Mouse (Mus musculus) Muller cell, postnatal 12 days (primary cell): ENCODE results near the gene Cnnm3.

ENCODE experiments used
- DNase-seq: peaks from one replicate; pipeline ENCODE4 v3.0.0-alpha.2; 2015; ENCODE audit errors: inconsistent ontology term

Cnnm3 gene

DNA sequence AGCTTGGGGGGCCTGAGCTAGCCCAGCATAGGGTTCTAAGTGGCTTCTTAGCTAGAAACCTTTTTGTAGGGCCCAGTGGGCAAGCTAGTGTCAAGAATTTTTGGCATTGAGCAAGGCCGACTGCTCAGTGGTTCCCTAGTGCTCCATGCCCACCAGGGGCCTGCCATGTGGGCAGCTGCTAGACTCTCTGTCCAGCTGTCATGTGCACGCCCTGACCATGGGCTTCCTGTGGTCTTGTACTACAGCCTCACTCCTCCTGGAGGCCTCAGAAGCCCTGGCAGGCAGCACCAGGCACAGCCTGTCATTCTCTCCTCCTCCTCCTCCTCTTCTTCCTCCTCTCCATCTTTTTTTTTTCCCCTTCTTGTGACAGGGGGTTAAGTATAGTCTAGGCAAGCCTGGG, 14.4 kb upstream of the Cnnm3 start:
- DNase-seq = no peak

DNA sequence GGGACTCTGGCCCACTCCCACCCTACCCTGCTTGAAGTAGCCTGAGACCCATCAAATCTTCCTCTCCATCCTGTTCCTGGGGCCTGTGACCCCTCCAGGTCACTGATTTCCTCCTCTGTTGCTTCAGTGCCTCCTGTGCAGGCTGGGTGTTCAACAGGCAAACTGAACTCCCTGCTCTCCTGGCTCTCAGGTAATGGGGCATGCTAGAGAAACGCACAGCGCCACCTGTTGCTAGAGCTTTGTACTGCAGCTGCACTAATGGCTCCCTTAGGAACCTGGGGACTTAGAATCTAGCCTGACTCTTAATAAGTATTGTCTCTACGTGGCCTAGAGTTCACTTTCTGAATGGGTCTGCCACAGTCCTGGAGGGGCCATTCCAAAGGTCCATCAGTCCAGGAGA, 10.4 kb upstream of the Cnnm3 start:
- DNase-seq = peak; percentile 28

DNA sequence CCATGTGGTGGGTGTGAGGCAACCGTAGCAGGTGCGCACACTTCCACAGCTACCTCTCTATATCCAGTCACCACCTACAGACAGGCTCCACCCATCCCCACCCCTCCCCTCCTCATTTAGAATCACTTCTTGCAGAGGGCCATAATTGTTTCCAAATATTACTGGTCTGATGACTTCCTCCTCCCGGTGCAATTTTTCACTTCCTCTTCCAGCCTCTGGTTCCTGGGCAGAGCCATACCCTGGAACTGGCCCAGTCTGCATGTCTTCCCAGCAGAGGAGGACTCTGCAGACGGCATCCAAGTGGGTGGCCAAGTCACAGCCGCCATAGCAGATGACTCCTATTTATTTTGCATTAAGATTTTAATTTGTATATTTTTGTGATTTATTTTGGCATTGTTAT, 3.4 kb upstream of the Cnnm3 start:
- no peak for DNase-seq

DNA sequence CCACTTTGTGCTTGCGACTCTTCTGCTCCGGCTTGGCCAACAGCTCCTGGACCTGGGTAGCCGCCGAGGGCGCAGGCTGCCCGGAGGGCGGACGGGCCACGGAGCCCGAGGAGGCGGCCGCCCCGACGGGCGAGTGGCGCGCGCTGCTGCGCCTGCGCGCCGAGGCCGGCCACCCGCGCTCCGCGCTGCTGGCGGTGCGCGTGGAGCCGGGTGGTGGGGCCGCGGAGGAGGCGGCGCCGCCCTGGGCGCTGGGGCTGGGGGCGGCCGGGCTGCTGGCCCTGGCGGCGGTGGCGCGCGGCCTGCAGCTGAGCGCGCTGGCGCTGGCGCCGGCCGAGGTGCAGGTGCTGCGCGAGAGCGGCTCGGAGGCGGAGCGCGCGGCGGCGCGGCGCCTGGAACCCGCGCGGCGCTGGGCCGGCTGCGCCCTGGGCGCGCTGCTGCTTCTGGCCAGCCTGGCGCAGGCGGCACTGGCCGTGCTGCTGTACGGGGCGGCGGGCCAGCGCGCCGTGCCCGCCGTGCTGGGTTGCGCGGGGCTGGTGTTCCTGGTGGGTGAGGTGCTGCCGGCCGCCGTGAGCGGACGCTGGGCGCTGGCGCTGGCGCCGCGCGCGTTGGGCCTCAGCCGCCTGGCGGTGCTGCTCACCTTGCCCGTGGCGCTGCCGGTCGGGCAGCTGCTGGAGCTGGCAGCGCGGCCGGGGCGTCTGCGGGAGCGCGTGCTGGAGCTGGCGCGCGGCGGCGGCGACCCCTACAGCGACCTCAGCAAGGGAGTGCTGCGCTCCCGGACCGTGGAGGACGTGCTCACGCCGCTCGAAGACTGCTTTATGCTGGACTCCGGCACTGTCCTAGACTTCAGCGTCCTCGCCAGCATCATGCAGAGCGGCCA, 660 bp downstream of the Cnnm3 start:
- peak; percentile 56 for DNase-seq

GRCm38 (mm10) chr1:36512966-36513280, 1.3 kb downstream of the Cnnm3 start:
- peak; percentile 44 for DNase-seq

- peak; percentile 45 for DNase-seq
Observed at GRCm38 (mm10) chr1:36513310-36513709, 1.6 kb downstream of the Cnnm3 start.

- DNase-seq = no peak
Observed at GRCm38 (mm10) chr1:36513718-36514117, 2.1 kb downstream of the Cnnm3 start.

DNA sequence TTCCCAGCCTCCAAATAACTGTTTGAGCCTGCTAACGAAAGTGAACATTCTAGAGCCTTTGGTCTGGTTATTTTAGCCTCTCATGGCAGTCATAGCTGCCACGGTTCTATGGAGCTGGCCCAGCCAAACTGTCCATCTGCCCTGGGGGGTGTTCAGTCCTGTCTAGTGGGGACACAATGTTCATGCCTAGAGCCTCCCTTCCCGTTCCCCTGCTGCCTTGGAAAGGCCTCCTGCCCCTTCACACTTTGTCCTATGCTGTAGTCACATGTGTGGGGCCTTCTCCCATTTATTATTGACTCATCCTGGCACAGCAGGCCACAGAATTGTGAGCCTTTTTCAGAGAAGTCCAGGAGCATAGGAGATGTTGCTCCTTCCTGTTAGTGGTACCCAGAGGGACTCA, 6.6 kb downstream of the Cnnm3 start:
- no peak for DNase-seq

- DNase-seq = no peak
Observed at GRCm38 (mm10) chr1:36519626-36520025, 8.0 kb downstream of the Cnnm3 start.

DNA sequence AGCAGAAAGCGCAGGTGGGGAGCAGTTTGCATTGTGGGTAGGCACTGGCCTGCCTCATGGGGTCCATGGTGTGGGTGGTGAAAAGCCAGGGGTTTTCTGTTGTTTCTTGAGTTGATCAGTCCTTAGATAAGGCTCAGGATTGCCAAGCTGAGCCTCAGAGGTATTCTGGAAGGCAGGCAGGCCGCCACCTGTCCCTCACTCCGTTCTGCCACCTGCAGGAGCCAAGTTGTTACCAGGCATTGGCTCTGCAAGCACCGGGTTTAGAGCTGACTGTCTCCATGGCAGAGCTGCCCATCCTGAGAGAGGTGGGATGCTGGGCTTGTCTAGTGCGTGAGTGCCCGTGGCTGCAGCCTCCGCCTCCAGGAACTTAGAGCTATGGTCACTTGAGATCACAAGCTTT, 10.5 kb downstream of the Cnnm3 start:
- no peak for DNase-seq

- DNase-seq = no peak
Observed at GRCm38 (mm10) chr1:36523332-36524013, 11.8 kb downstream of the Cnnm3 start.

DNA sequence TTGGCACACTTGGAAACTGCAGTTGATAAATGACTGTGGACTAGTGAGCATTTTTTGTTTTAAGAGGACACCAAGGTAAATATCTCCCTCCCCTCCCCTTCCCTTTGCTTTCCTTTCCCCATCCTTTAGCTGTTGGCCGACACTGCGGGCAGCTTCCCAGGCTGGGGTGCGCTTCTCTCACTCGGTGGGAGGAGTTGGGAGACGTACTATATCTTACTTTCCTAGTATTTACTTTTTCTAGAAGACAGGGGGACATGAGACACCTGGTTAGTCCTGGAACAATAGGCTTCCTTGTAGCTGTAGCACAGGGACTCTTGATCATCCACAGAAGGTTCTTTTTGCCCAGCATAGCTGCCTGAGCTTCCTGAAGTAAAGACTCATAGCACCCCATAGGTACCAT, 12.4 kb downstream of the Cnnm3 start:
- no peak for DNase-seq

DNA sequence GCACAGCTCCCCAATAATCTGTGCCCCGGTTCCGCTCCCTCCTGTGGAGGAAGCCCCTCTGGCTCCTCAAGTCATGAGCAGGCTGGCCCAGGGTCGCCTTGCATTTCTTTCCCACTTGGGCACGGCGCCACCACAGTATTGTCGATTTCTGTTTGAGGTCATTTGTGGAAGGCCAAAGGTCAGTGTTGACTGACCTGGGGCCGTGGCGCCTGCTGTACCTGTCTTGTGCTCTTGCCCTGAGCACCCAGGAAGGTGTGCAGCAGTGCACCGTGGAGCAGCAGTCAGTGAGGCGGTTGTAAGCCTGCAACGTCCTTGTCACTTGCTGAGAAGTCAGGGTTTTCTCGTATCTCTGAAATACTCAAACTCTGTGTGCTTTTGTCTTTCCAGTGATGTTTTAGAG, 14.1 kb downstream of the Cnnm3 start:
- no peak for DNase-seq

GRCm38 (mm10) chr1:36526903-36527302, 15.2 kb downstream of the Cnnm3 start:
- DNase-seq = no peak

- no peak for DNase-seq
Observed at GRCm38 (mm10) chr1:36528351-36528750, 16.7 kb downstream of the Cnnm3 start.

DNA sequence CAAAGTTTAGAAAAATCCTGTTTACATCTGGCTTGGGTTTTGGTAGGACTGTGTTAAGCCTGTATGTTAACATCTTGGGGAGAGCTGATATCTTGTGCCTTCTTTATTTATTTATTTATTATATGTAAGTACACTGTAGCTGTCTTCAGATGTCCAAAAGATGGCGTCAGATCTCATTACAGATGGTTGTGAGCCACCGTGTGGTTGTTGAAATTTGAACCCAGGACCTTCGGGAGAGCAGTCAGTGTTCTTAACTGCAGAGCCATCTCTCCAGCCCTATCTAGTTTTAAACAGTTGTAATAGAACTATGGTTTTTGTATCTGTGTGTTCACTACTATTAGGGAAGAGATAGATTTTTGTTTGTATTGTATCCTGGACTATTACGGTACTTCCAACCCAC, 17.6 kb downstream of the Cnnm3 start:
- DNase-seq = no peak

GRCm38 (mm10) chr1:36529875-36530274, 18.2 kb downstream of the Cnnm3 start:
- no peak for DNase-seq

- DNase-seq = no peak
Observed at GRCm38 (mm10) chr1:36530485-36530884, 18.8 kb downstream of the Cnnm3 start.

- DNase-seq = no peak
Observed at GRCm38 (mm10) chr1:36530962-36531361, 19.3 kb downstream of the Cnnm3 start.

DNA sequence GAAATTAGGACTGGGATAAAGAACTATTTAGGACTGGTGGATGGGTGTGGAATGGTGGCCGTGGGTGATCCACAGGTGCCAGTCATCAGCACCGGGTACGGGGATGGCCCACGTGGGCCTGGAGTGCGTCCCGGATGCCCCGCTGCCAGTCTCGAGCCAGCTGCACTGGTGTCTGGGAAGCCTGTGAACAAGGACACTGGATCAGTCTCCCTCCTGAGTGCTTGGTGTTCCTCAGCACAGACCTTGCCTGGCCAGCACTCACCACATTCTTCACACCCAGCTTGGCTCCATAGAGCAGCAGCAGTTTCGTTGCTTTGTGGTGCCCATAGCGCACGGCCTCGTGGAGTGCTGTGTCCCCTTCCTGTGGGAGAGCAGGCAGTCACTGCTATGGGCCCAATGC, 19.8 kb downstream of the Cnnm3 start:
- no peak for DNase-seq

- DNase-seq = no peak
Observed at GRCm38 (mm10) chr1:36533546-36533945, 21.9 kb downstream of the Cnnm3 start.

DNA sequence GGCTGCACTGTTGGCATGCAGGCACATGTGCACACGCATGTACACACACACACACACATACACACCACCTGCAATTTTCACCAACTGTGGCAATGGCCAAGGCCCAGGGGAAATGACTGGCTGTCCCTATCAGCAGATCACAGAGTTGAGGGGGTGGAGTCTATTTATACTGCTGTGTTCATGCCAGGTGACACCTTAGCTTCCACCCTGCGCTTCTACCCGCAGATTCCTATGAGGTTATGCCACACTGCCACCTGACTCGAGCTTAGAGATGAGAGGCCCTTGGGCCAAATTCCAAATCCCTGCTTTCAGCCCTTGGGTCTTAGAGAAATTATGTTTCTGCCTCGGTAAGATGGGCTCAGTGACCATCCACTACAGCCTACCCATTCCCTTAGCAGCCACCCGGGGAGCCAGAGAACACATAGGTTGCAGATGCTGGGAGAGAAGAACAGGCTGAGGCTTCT, 23.0 kb downstream of the Cnnm3 start:
- no peak for DNase-seq
